14 mouse cellular contexts compared by ENCODE assay signal in the genomic region with DNA sequence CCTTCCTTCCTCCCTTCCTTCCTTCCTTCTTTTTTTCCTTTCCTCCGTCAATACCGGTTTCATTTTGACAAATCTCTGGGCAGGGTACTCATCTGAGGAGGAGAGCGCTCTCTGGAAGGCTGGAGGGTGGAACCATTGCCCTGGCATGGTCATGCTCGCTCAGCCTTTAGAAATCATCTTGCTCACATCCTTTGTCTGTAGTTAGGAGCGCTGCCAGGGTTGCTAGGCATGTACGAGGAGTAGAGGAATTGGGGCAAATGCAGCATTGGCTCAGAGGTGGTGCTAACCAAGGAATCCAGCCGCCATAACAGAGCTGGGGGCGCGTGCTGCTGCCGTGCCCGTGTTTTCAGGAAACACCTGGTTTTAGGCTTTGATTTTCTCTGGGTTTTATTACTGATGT. TPM values are rescaled to one million over a fixed set of nuclear protein-coding genes. Genes with fewer than 3 reads are reported as not detected.
DNase-seq lines count a peak whose midpoint lies in the region; ATAC-seq and TF ChIP-seq lines count a peak whose summit lies in the region.
"Had no signal": no experiment of that assay in that cellular context is flagged by ENCODE, and none has a peak within 500 bp of the region (broad histone marks: within the 10 kb centered on the region; RNA-seq: fewer than 3 reads in every experiment).

No protein-coding gene starts in this region.

- H3K4me3 ChIP-seq in forebrain, embryonic 14.5 days (ENCODE audit: low read depth, low read length), result no peak overlapping the region
- no peak overlapping the region for H3K4me3 ChIP-seq in forebrain, embryonic 13.5 days
- no peak overlapping the region for H3K4me3 ChIP-seq in left cerebral cortex, adult 2 months
- H3K4me3 ChIP-seq: embryonic facial prominence, embryonic 10.5 days; forebrain, embryonic 12.5 days; heart, embryonic 10.5 days had no signal

- WGBS in forebrain, embryonic 14.5 days, result 63% methylated on average over 11 of the region's 11 CpGs
- WGBS in forebrain, embryonic 13.5 days, result 71% methylated on average over 11 of the region's 11 CpGs

- no peak overlapping the region for H3K9ac ChIP-seq in forebrain, embryonic 14.5 days (ENCODE audit: low read length)
- H3K9ac ChIP-seq in forebrain, embryonic 13.5 days, result no peak overlapping the region
- H3K9ac ChIP-seq: forebrain, embryonic 12.5 days had no signal

- H3K27me3 ChIP-seq in forebrain, embryonic 14.5 days (replicated peaks; ENCODE audit: control insufficient read depth, insufficient read depth, low read length), result no peaks in the 10 kb centered on the region
- H3K27me3 ChIP-seq in forebrain, embryonic 13.5 days, result 0 out of 2 replicates have a peak, but pooled peaks cover 4% of the 10 kb centered on the region

- DNase-seq in forebrain, embryonic 14.5 days (ENCODE audit: low spot score), result peak; percentile 65
- peak; percentile 56 for DNase-seq in right cerebral cortex, adult 18-20 months
- no peak for DNase-seq in right cerebral cortex, postnatal 25 days
- peak; percentile 46 to 53 for DNase-seq in left cerebral cortex, adult 2 months (ENCODE audit: extremely low spot score in 1 of 2, low spot score in 2 of 2)
- peak; percentile 18 for DNase-seq in telencephalon, adult 2 months (ENCODE audit: low read depth, low spot score)
- DNase-seq in retina, postnatal 1 day, result no peak
- DNase-seq in urinary bladder, postnatal 25 days (ENCODE audit: low spot score), result no peak
- DNase-seq: kidney, postnatal 10 days had no signal

- no peak for ATAC-seq in forebrain, embryonic 14.5 days
- ATAC-seq in forebrain, embryonic 13.5 days, result no peak

- no peak for TF ChIP-seq CTCF in left cerebral cortex, adult 2 months (IDR thresholded peaks at IDR 0.05)

- no peaks in the 10 kb centered on the region for H3K4me1 ChIP-seq in forebrain, embryonic 14.5 days (ENCODE audit: control insufficient read depth, insufficient read depth, low read length)
- H3K4me1 ChIP-seq in forebrain, embryonic 13.5 days, result peaks cover 5% of the 10 kb centered on the region; the same call in 1 of the 2 replicates
- H3K4me1 ChIP-seq: forebrain, embryonic 12.5 days; heart, embryonic 10.5 days had no signal

- no peaks in the 10 kb centered on the region for H3K36me3 ChIP-seq in forebrain, embryonic 14.5 days (ENCODE audit: control insufficient read depth, insufficient read depth, low read length)
- no peaks in the 10 kb centered on the region for H3K36me3 ChIP-seq in forebrain, embryonic 13.5 days (ENCODE audit: poor library complexity, severe bottlenecking)
- H3K36me3 ChIP-seq: embryonic facial prominence, embryonic 10.5 days; forebrain, embryonic 12.5 days; heart, embryonic 10.5 days had no signal

- H3K4me2 ChIP-seq in forebrain, embryonic 14.5 days (ENCODE audit: low read length), result no peak overlapping the region
- H3K4me2 ChIP-seq in forebrain, embryonic 13.5 days, result no peak overlapping the region
- H3K4me2 ChIP-seq: forebrain, embryonic 12.5 days had no signal

- H3K9me3 ChIP-seq in forebrain, embryonic 14.5 days (replicated peaks; ENCODE audit: control insufficient read depth, low read length), result no peaks in the 10 kb centered on the region
- no peaks in the 10 kb centered on the region for H3K9me3 ChIP-seq in forebrain, embryonic 13.5 days (replicated peaks)
- H3K9me3 ChIP-seq: embryonic facial prominence, embryonic 10.5 days; forebrain, embryonic 12.5 days; heart, embryonic 10.5 days had no signal

- intact Hi-C loops in left cerebral cortex, adult 2 months (cut with DNase I), result no loop called here

- no peak overlapping the region for H3K27ac ChIP-seq in forebrain, embryonic 14.5 days (ENCODE audit: low read depth, low read length)
- no peak overlapping the region for H3K27ac ChIP-seq in forebrain, embryonic 13.5 days
- H3K27ac ChIP-seq in left cerebral cortex, adult 2 months, result peak overlapping the region; percentile 44; the same call in 1 of the 2 replicates
- H3K27ac ChIP-seq: embryonic facial prominence, embryonic 10.5 days; forebrain, embryonic 12.5 days; heart, embryonic 10.5 days had no signal

RNA-seq across cellular contexts. Expression of a gene that starts 20.9 kb away (rescaled TPM):
- polyA plus RNA-seq in forebrain, embryonic 14.5 days (2014; fragmentation: Nextera tagmentation; extraction: Ambion mirVana), result 26.7 and 29.6 TPM in 2 replicates
- polyA plus RNA-seq in forebrain, embryonic 13.5 days (2015; fragmentation: Nextera tagmentation; extraction: Ambion mirVana), result 14.5 and 16.8 TPM in 2 replicates
- total RNA-seq in left cerebral cortex, adult 2 months (2021), result 10 to 100 TPM; 15.5 to 16.3 TPM

RNA-seq across cellular contexts. Expression of a gene that starts 31.9 kb away (rescaled TPM):
- polyA plus RNA-seq in forebrain, embryonic 14.5 days (2014; fragmentation: Nextera tagmentation; extraction: Ambion mirVana), result not detected in 2 replicates
- 0.08 TPM in 1 of 2 replicates, not detected in the other for polyA plus RNA-seq in forebrain, embryonic 13.5 days (2015; fragmentation: Nextera tagmentation; extraction: Ambion mirVana)
- not detected for total RNA-seq in left cerebral cortex, adult 2 months (2021)
- total RNA-seq: liver, adult 2 months had no signal
- polyA plus RNA-seq: heart, embryonic 10.5 days; liver, adult 2 months; thymus, postnatal 0 days had no signal

RNA-seq across cellular contexts. Expression of a gene that starts 55.1 kb away (rescaled TPM):
- polyA plus RNA-seq in forebrain, embryonic 14.5 days (2014; fragmentation: Nextera tagmentation; extraction: Ambion mirVana), result 130 and 138 TPM in 2 replicates
- polyA plus RNA-seq in forebrain, embryonic 13.5 days (2015; fragmentation: Nextera tagmentation; extraction: Ambion mirVana), result 115 and 123 TPM in 2 replicates
- total RNA-seq in left cerebral cortex, adult 2 months (2021), result 10 to 100 TPM; 83.8 to 83.9 TPM

Comparison
In these comparisons a context has a peak if more than half of its experiments do, and no peak if none do; other contexts are left out.
1. DNase-seq: peak in forebrain, embryonic 14.5 days (single experiment), right cerebral cortex, adult 18-20 months (single experiment), left cerebral cortex, adult 2 months (2 of 2) and telencephalon, adult 2 months (single experiment); none in right cerebral cortex, postnatal 25 days (single experiment), retina, postnatal 1 day (single experiment) and urinary bladder, postnatal 25 days (single experiment).